Comparison of ENCODE assay signal across 19 mouse cellular contexts in genomic region chr5:51426406-51426805, GRCm38 (mm10).
DNase-seq lines count a peak whose midpoint lies in the region; ATAC-seq and TF ChIP-seq lines count a peak whose summit lies in the region.
"Had no signal": no experiment of that assay in that cellular context is flagged by ENCODE, and none has a peak within 500 bp of the region (broad histone marks: within the 10 kb centered on the region; RNA-seq: fewer than 3 reads in every experiment).

No protein-coding gene starts in this region.

- TF ChIP-seq POLR2A in kidney, adult 2 months (IDR thresholded peaks at IDR 0.05; ENCODE audit: low read depth, low read length), result no peak
- TF ChIP-seq POLR2A in brain, embryonic 14.5 days (IDR thresholded peaks at IDR 0.05; ENCODE audit: borderline replicate concordance, extremely low read depth, insufficient read depth, insufficient read length, poor library complexity, severe bottlenecking), result no peak

- H3K27me3 ChIP-seq in kidney, adult 2 months (replicated peaks; ENCODE audit: control insufficient read depth, insufficient read depth, low read length), result no peaks in the 10 kb centered on the region
- H3K27me3 ChIP-seq in kidney, embryonic 14.5 days (ENCODE audit: control insufficient read depth, insufficient read depth, low read length), result no peaks in the 10 kb centered on the region
- H3K27me3 ChIP-seq in kidney, postnatal 0 days (ENCODE audit: insufficient read depth, low read length), result no peaks in the 10 kb centered on the region
- H3K27me3 ChIP-seq: CH12.LX; heart, embryonic 12.5 days; Patski had no signal

- no peak for TF ChIP-seq CTCF in kidney, adult 2 months (conservative IDR thresholded peaks at IDR 0.05; ENCODE audit: insufficient read depth, insufficient read length, low read depth, low read length)
- TF ChIP-seq CTCF in brain, embryonic 14.5 days (IDR thresholded peaks at IDR 0.05; ENCODE audit: borderline replicate concordance, extremely low read depth, insufficient read depth, insufficient read length), result no peak
- no peak for TF ChIP-seq CTCF in kidney, postnatal 0 days (IDR thresholded peaks at IDR 0.05; ENCODE audit: low read depth)

- no peak overlapping the region for H3K4me3 ChIP-seq in kidney, adult 2 months (ENCODE audit: insufficient read depth, low read depth, low read length)
- H3K4me3 ChIP-seq in kidney, embryonic 14.5 days (ENCODE audit: low read length), result no peak overlapping the region
- H3K4me3 ChIP-seq in kidney, postnatal 0 days (replicated peaks; ENCODE audit: low read depth, low read length), result no peak overlapping the region
- H3K4me3 ChIP-seq: embryonic facial prominence, embryonic 10.5 days; gastrocnemius, adult 2 months; heart, embryonic 12.5 days had no signal

- no peak overlapping the region for H3K4me2 ChIP-seq in kidney, embryonic 14.5 days (replicated peaks; ENCODE audit: low read depth, low read length)
- H3K4me2 ChIP-seq in kidney, postnatal 0 days (ENCODE audit: low read length), result no peak overlapping the region
- H3K4me2 ChIP-seq: heart, embryonic 12.5 days had no signal

- peak overlapping the region; percentile 59 for H3K27ac ChIP-seq in kidney, adult 2 months (ENCODE audit: insufficient read depth, low read depth, low read length)
- H3K27ac ChIP-seq in kidney, embryonic 14.5 days (ENCODE audit: low read depth, low read length), result no peak overlapping the region
- no peak overlapping the region for H3K27ac ChIP-seq in kidney, postnatal 0 days
- H3K27ac ChIP-seq: embryonic facial prominence, embryonic 10.5 days; gastrocnemius, adult 2 months had no signal

- no peak overlapping the region for H3K9ac ChIP-seq in kidney, embryonic 14.5 days (ENCODE audit: low read depth, low read length)
- H3K9ac ChIP-seq in kidney, postnatal 0 days (ENCODE audit: low read depth, low read length), result no peak overlapping the region
- H3K9ac ChIP-seq: heart, embryonic 12.5 days had no signal

- peaks cover 7% of the 10 kb centered on the region for H3K4me1 ChIP-seq in kidney, adult 2 months (ENCODE audit: control insufficient read depth, insufficient read depth, low read length)
- no peaks in the 10 kb centered on the region for H3K4me1 ChIP-seq in kidney, embryonic 14.5 days (ENCODE audit: control insufficient read depth, insufficient read depth, low read length)
- H3K4me1 ChIP-seq in kidney, postnatal 0 days (replicated peaks; ENCODE audit: insufficient read depth, low read length), result no peaks in the 10 kb centered on the region
- H3K4me1 ChIP-seq: embryonic facial prominence, embryonic 10.5 days had no signal

- no peaks in the 10 kb centered on the region for H3K36me3 ChIP-seq in kidney, adult 2 months (ENCODE audit: control insufficient read depth, insufficient read depth, low read length)
- no peaks in the 10 kb centered on the region for H3K36me3 ChIP-seq in kidney, embryonic 14.5 days (ENCODE audit: control insufficient read depth, insufficient read depth, low read length)
- no peaks in the 10 kb centered on the region for H3K36me3 ChIP-seq in kidney, postnatal 0 days (ENCODE audit: insufficient read depth, low read length)
- H3K36me3 ChIP-seq: embryonic facial prominence, embryonic 10.5 days; heart, embryonic 12.5 days had no signal

- H3K9me3 ChIP-seq in kidney, embryonic 14.5 days (ENCODE audit: control insufficient read depth, low read length), result no peaks in the 10 kb centered on the region
- H3K9me3 ChIP-seq in kidney, postnatal 0 days (replicated peaks; ENCODE audit: low read length), result no peaks in the 10 kb centered on the region
- H3K9me3 ChIP-seq: embryonic facial prominence, embryonic 10.5 days; heart, embryonic 12.5 days had no signal

- no peak for ATAC-seq in kidney, embryonic 14.5 days (ENCODE audit: low FRiP score, low TSS enrichment)
- 0 out of 2 replicates have a peak, but pooled peaks have one; percentile 17 for ATAC-seq in kidney, postnatal 0 days (replicated peaks; ENCODE audit: low FRiP score, low read depth)
- ATAC-seq in megakaryocyte, adult 5-6 weeks (ENCODE audit: poor library complexity, severe bottlenecking), result no peak
- ATAC-seq: activated CD4-positive, CD25-positive, alpha-beta regulatory T cell, adult 4 months; forebrain, embryonic 14.5 days; Patski had no signal

- DNase-seq in kidney, adult 2 months, result peak; percentile 93
- DNase-seq in brain, embryonic 14.5 days (ENCODE audit: low read depth), result peak; percentile 8
- DNase-seq in kidney, postnatal 0 days (ENCODE audit: low spot score), result no peak
- DNase-seq in kidney, postnatal 36 days, result peak; percentile 52 to 85
- no peak for DNase-seq in embryo, embryonic 10.5 days (ENCODE audit: low spot score)
- DNase-seq: adrenal gland, postnatal 14 days; cerebellum, adult 18-20 months; cerebellum, adult 9-11 months; cerebellum, postnatal 36 days; gastrocnemius, adult 2 months; gastrocnemius, postnatal 25 days had no signal

Comparison
In these comparisons a context has a peak if more than half of its experiments do, and no peak if none do; other contexts are left out.
1. DNase-seq: peak in kidney, adult 2 months (single experiment), brain, embryonic 14.5 days (single experiment) and kidney, postnatal 36 days (2 of 2); none in kidney, postnatal 0 days (single experiment) and embryo, embryonic 10.5 days (single experiment).